Mouse (Mus musculus) ZHBTc4 (cell line): ENCODE results near the gene Castor2.

Source experiments
- DNase-seq: peaks from one replicate; pipeline ENCODE4 v3.0.0-alpha.2; 2011; ENCODE audit warnings: low read depth, low spot score

Gene Castor2

DNA sequence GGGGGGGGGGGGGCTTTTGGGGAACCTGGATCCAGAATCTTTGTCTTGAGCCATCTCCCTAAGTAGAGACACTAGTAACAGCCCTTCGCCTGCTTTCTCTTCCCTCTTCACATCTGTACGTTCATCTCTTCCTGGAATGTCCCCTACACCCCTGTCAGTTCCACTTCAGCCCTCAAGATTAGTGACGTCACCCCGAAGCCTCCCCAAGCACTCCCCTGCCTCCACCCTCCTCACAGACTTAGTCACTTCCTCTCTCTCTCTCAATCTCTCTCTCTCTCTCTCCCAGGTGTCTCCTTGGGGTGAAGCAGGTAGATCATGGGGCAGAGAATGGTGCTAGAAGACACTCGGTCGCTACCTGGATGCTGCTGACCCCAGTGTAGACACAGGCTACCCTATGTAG lies 3.2 kb downstream of the Castor2 start:
- DNase-seq: no peak

DNA sequence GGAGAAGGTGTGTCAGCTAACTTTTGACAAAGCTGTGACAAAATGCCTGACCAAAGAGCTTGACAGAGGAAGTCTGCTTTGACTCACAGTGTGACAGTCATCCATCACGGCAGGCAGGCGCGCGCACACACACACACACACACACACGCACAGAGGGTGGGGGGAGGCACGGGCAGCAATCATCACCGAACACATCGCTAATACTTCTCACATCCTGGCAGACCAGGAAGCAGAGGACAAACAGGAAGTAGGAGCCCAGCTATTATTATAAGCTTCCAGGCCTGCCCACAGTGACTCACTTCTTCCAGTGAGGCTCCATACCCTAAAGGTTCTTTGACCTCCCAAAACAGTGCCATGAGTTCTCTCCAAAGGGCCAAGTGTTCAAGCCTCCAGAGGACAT lies 6.3 kb downstream of the Castor2 start:
- DNase-seq: no peak

DNA sequence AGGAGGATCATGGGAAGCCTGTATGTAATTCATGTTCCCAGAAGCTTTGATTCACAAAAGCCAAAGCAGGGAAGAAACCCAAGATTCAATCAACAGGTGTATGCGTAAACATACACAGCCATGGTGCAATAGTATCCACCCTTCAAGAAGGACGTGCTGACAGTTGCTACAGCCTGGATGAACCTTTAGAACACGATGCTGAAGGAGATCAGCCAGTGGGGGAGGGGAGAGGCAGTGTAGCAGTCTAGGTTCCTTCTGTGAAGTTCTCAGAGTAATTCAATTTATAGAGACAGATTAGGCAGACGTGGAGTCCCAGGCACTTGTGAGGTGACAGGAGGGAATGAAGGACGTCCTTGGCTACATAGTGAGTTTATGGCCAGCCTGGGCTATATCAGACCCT lies 15.5 kb downstream of the Castor2 start:
- DNase-seq: no peak

DNA sequence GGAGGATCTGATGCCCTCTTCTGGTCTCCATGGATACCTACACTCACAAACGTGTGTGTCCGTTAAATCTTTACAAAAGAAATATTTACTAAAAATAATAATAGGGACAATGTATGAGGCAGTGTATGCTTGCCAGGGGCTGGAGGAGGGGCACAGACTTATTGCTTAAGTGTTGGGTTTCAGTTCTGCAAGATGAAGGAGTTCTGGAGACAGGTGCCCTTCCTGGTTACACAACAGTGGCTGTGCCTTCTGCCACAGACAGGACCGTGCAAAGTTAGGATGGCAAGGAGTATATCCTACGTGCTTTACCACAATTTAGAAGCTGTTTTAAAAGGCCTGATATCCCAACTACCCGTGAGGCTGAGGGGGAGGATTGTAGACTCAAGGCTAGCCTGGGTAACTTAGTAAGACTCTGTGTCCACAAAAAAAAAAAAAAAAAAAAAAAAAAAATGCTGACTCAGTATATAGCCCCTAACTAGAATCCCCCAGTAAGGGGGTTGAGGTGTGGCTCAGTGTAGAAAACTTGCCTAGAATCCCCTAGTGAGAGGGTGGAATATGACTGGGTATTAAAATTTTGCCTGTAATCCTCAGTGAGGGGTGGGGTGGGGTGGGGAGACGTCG lies 16.2 kb downstream of the Castor2 start:
- DNase-seq: no peak

DNA sequence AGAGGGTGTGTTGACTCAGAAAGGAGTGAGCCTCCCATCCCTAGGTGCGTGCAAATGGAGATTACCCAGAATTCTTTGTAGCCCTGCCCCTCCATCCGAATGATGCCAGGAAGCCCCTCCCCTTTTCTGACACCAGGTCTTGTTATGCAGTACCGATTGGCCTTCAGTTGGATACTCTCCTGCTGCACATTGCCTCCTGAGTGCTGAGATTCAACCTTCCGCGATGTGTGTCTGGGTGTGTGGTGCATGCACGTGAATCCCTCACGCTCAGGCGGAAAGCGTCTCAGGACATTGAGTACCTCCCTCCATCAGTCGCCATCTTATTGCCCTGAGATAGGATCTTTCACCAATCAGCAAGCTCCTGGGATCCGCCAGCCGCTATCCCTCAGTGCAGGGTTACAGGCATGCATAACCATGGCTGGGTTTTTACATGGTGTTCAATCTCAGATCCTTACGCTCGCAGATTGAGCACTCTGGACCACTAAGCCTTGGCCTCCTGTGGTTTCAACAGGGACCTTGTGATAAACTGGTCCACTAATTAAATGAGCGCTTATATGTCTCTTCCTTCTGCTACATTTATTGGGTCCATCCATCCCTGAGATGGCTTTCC lies 19.4 kb downstream of the Castor2 start:
- DNase-seq: peak; percentile 93

DNA sequence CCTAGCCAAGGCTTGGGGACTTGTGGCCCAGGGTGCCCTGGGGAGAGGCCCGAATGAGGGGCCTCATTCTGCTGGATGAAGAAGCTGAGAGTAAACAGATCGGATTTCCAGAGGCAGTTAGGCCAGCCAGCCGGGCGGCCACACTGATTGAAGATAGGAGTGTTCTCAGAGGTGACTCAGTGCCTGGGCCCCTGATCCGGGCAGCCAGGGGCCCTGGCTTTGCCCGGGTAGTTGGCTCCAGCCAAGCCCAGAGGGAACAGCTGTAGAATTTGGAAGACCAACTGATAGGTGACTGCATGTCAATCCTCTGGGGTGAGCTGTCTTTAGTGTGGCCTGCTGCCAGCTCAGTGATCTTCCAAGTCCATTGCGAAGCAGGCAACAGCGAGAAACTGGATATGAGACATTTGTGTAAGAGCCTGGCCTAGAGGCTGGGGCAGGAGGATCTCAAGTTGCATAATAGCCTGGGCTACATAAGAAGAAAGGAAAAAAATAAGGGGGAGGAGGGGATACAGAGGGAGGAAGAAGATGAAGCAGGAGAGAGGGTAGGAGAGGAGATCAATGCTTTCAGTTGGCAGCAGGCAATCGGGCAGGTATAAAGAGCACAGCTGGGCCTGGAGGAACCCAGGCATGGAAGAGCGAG lies 20.1 kb downstream of the Castor2 start:
- no peak for DNase-seq

DNA sequence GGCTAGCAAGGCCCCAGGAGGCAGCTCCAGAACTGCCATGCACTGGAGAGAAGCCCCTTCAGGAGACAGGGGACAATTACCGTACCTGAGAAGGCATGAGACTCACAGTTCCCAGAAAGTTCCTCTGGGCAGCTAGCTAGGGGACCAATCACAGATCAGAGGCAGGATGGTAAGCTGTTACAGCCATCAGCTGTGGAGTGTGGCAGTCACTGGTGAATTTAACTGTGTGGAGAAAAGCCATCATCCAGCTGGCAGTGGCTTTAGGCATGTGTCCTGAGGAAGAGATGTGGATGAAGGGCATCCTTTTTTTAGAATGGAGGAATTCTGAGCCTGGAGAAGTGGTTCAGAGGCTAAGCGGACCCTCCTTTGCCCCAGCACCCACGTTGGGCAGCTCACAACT lies 20.6 kb downstream of the Castor2 start:
- no peak for DNase-seq

DNA sequence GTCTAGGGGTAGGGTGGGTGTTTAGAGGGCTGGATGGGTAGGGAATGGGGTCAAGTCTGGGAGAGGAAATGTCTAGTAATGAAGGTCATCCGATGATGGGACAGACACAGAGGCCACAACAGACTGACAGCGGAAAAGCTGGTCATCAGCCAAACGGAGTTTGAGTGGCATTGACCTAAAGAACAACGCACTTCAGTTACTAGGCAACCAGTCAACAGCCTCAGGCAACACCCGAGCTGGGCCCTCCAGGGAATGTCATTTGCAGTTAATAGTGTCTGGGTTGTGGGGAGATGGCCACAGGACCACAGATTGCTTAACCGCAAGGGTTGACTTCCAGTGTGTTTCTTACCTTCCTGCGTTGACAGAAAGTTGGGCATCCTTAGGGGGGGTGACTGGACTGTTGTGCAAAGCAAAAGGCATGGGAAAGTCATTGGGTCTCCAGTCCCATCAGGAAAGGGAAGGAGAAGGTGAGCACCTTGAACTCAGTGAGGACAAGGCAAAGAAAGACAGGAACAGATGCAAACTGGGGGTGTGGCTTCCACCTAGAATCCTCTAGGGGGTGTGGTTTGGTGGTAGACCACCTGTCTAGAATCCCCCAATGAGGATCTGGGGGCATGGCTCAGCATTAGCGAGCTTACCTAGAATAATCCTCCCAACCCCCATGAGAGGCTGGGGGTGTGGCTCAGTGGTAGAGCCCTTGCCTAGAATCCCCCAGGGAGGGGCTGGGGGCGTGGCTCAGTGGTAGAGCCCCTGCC lies 21.8 kb downstream of the Castor2 start:
- peak; percentile 90 for DNase-seq

DNA sequence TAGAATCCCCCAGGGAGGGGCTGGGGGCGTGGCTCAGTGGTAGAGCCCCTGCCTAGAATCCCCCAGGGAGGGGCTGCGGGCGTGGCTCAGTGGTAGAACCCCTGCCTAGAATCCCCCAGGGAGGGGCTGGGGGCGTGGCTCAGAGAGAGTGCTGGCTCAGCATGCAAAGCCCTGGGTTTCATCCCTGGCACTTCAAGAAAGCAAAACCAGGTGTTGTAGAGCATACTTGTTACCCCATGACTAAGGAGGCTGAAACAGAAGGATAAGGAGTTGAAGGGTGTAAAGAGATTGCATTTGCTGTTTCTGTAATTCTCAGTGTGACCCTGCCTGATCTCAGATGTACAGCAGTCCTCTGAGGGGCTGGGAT lies 22.4 kb downstream of the Castor2 start:
- peak; percentile 40 for DNase-seq

DNA sequence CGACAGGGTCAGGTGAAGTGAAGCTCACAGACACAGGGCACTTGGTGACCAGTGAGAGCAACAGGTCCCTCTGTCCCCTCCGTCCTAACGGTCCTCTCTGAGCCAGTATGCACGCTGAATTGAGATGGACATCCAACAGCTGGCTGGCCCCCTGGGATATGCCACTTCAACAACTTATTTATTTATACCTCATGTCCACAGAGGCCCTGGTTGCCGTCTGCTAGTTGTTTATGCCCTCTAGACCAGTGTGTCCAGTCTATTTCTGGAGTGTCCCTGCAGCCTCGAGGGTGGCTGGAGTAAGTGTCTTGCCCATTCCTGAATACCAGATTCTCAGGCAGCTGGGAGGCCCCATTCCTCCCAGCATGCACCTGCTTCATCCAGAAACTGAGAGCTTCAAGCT lies 24.3 kb downstream of the Castor2 start:
- no peak for DNase-seq

DNA sequence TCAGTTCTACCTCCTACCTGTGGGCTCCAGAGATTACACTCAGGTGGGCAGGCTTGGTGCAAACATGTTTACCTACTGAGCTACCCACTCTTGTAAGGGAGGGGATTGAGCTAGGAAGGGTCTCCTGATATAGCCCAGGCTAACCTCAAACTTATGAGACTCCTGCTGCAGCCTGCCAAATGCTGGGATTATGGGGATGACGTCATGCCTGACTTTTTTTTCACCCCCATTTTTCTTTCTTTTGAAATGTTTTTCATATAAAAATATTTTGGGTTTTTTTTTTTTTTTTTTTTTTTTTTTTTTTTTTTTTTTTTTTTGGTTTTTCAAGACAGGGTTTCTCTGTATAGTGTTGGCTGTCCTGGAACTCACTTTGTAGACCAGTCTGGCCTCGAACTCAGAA lies 26.7 kb downstream of the Castor2 start:
- no peak for DNase-seq

DNA sequence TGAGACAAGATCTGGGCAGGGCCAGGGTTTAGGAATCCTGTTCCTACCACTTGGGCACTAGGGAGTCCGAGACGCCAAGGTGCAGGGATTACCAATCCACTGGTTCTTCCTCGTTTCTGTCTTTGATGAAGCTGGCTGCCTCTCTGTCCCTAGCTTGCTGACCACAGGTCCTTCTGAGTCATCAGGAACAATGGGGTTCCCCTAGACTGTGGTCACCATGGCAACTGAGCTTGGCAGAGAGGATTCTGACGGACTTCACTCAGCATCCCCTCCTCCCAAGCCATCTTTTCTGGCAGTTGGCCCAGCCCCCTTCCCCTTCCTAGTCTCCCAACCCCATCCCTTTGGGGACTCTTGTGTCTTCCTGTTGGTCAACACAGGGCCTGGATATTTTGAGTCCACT lies 32.1 kb downstream of the Castor2 start:
- no peak for DNase-seq

DNA sequence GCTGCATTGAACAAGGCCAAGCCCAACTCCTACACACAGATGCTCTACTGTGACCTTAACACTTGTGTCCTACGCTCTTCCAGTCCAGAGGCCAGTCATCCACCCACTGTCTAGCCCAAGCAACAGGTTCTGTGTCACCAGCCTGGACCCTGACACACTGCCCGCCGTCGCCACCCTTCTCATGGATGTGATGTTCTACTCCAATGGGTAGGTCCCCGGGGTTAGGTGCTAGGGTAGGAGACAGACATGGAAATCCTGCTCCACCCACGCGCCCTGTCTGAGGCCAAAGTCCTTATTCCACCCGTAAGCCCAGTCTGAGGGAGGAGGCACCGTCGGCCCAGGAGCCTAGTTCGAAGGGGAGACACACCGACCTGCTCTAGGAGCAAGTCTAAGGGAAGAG lies 36.5 kb downstream of the Castor2 start:
- DNase-seq: no peak

DNA sequence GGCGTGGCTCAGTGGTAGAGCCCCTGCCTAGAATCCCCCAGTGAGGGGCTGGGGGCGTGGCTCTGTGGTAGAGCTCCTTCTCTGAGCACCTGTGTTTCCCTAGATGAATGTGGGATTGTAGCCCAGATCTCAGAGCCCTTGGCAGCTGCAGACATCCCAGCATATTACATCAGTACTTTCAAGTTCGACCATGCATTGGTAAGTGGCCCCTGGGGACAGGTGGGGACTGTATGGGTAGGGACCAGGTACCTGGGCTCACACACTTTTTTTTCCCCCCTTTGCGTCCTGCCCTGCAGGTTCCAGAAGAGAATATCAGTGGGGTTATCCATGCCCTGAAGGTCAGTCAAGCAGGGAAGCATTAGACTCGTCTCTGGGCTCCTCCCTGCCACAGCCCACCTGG lies 38.4 kb downstream of the Castor2 start:
- no peak for DNase-seq

DNA sequence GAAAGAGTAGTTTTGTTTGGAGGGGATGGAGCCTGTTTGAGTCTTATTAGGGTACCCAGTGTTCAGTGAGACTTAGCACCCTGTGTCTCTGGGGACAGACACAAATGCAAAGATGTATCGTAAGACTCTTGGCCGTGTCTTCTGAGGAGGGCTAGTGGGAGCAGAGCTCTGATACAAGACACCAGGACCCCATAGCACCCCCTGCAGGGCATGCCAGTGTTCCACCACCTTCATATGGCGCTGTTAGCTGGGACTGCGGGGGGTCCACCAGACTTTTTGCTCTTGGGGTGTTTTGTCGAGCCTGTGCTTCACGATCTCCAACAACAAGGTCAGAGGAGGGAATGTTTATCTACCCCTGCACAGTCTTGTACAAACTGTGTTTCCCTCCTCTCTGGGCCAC lies 39.9 kb downstream of the Castor2 start:
- peak; percentile 39 for DNase-seq

DNA sequence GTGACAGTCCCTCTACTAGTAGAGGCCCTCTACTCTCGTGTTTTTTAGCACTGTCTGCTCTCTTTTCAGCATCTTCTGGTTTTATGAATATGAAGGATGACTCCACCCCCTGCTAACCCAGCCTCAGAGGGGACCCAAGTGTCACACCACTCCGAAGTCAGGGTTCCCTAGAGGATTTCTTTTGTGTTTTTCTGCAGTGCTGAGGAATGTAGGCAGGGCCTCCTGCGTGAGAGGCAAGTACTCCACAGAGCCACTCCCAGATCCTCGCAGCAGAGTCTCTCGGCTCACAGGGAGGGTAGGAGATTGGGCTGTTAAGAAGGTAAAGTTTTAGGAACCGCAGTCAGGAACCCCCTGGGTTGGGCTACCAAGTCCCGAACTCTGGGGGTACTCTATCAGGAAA lies 41.7 kb downstream of the Castor2 start:
- DNase-seq: peak; percentile 73

DNA sequence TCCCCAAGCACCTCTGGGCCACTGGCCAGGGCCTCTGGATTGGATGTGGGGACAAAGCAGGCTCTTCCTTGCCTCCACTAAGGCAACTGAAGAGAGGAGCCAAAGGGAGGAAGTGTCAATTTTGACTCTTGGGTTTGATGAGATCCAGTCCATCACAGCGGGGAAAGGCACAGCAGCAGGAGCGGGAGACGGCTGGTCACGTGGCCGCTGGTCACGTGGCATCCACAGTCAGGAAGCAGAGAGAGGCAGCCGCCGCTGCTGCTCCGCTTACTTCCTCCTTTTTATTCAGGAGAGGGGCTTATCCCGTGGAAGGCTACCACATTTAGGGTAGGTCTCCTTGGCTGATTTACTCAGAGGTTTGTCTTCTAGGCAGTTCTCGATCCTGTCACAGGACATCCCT lies 42.9 kb downstream of the Castor2 start:
- DNase-seq: peak; percentile 84

DNA sequence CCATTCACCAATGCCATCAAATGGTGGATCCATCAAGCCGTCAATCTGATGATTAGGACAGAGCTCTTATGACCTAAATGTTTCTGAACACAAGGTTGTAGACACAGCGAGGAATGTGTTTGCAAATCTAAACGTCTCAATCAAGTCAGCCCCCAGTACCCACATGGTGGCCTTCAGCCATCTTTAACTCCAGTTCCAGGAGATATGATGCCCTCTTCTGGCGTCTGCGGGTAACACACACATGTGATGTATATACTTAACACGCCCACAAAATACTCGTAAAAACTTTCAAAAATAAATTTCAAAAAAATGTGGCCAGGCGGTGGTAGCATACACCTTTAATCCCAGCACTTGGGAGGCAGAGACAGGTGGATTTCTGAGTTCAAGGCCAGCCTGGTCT lies 45.5 kb downstream of the Castor2 start:
- peak; percentile 71 for DNase-seq

DNA sequence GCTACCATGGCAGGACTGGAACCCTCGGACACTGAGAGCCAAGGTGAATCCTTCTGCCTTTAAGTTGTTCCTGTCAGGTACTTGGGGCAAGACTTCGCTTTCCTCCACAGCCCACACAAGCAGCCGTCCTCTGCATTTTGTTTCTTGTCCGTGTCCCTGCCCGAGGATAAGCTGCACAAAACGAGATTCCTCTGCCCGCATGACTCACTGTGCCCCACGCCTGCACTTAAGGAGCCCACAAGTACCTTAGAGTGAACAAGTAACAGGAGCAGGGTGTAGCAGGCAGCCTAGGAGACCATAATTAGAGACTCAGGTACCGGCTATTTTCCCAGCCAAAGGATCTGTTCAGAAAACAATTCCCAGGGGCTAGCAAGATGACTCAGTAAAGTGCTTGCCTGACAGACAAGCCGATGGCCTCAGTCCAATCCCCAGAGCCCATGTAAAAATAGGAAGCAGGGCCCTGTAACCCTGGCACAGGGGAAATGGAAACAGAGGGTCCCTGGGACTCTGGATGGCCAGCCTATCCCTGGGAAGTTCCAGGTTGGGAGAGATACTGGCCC lies 47.8 kb downstream of the Castor2 start:
- no peak for DNase-seq

DNA sequence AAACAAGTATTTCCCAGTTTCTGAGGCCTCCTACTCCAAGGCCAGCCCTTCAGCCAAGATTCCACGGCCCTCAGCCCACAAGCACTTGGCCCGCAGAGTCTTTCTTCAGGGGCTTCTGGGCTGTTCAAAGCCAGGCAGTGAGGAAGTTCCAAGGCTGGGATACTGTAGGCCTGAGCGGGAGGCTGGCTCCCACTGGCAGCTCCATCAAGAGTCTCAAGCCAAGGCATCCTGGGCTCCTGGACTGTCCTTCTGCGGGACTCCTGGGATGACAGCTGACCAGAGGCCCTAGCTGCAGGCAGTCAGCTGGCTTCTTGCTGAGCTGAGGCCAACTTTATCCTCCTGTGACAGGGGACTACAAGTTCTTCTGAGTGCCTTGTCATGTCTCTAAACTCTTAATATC lies 48.6 kb downstream of the Castor2 start:
- no peak for DNase-seq

DNA sequence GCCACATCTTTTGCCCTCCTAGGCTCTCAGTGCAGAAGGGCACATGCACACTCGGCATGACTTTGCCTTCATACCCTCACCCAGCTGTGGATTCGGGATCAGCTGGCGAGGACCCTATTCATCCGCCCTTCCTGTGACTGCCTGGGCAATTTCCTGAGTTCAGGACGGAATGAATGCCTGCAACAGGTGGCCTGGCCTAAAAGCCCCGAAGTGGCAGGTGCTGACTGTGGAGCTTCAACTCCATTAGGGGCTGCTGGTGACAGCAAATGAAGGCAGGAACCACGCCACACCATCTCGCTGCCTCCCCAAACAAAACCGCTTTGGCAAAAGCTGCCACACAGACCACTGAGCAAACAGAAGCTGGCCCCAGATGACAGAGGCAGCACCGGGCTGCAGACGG lies 52.4 kb downstream of the Castor2 start:
- no peak for DNase-seq

DNA sequence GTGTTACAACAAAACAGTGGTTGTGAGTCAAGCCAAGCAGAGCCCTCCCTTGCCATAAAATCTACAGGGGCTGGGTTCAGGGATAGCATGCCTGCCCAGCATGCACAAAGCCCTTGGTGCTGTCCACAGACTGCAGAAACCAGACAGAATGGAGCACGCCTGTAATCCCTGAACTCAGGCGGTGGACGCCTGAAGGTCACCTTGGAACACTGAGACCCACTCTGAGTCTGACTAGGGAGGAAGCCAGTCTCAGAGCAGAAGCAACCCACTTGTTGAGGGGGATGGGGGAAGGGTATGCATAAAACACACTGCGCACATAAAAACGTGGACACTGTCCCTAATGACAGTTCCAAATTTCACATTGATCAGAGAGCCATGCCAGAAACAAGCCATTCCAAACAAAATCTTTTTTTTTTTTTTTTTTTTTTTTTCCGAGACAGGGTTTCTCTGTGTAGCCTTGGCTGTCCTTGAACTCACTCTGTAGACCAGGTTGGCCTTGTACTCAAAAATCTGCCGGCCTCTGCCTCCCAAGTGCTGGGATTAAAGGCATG lies 56.5 kb downstream of the Castor2 start:
- peak; percentile 52 for DNase-seq
